Mouse (Mus musculus) midbrain, embryonic 11.5 days (tissue): ENCODE results near the gene Eml3. TPM values are rescaled to one million over a fixed set of nuclear protein-coding genes. Genes with fewer than 3 reads are reported as not detected.

ENCODE experiments used
- ATAC-seq: fragments of 200-750 bp; cut with Nextera tagmentation; 2 replicates; pipeline ENCODE4 v1.8.0; 2017; ENCODE audit warnings: moderate TSS enrichment, moderate library complexity; ENCODE audit not compliant: low FRiP score
- DNase-seq: peaks from one replicate; pipeline ENCODE4 v3.0.0; 2015; ENCODE audit warnings: low spot score; ENCODE audit errors: missing footprints
- H3K27ac ChIP-seq: fragments of 300-500 bp; sonication (generic); 2 replicates; pipeline ENCODE4 v1.5.1; 2014; ENCODE audit warnings: low read depth, low read length
- H3K27me3 ChIP-seq: fragments of 300-500 bp; sonication (generic); 2 replicates; pipeline ENCODE4 v1.6.1; 2014; ENCODE audit warnings: mild to moderate bottlenecking, low read length, moderate library complexity, mixed read lengths; ENCODE audit not compliant: control insufficient read depth, insufficient read depth
- H3K36me3 ChIP-seq: fragments of 300-500 bp; sonication (generic); 2 replicates; pipeline ENCODE4 v1.6.1; 2014; ENCODE audit warnings: mild to moderate bottlenecking, low read length, moderate library complexity, mixed read lengths; ENCODE audit not compliant: control insufficient read depth, insufficient read depth
- H3K4me1 ChIP-seq: fragments of 300-500 bp; sonication (generic); 2 replicates; pipeline ENCODE4 v1.6.1; 2014; ENCODE audit warnings: low read length; ENCODE audit not compliant: control insufficient read depth, insufficient read depth
- H3K4me2 ChIP-seq: fragments of 300-500 bp; sonication (generic); 2 replicates; pipeline ENCODE4 v1.6.1; 2014; ENCODE audit warnings: mild to moderate bottlenecking, moderate library complexity
- H3K4me3 ChIP-seq: fragments of 300-500 bp; sonication (generic); 2 replicates; pipeline ENCODE4 v1.5.1; 2014; ENCODE audit warnings: low read depth, low read length
- H3K9ac ChIP-seq: fragments of 300-500 bp; sonication (generic); 2 replicates; pipeline ENCODE4 v1.6.1; 2014; ENCODE audit warnings: low read length
- H3K9me3 ChIP-seq: fragments of 300-500 bp; sonication (generic); 2 replicates; pipeline ENCODE4 v1.6.1; 2016; ENCODE audit warnings: low read length; ENCODE audit not compliant: control insufficient read depth
- WGBS: fragments of 180-500 bp; shearing (Covaris S2); extraction: QIAGEN DNeasy Blood & Tissue Kit; methylation state at CpG from one replicate; pipeline ENCODE4 v1.1.7; 2014; 5-methylcytosine and 5-hydroxymethylcytosine counted together
- polyA plus RNA-seq: library from polyadenylated mRNA; unstranded; fragments of >200 nt; fragmentation: Nextera tagmentation; extraction: Ambion mirVana; gene quantifications from 2 replicates; pipeline ENCODE4 v1.2.1, GENCODE M21; 2014

Eml3 gene
- 5.8 and 8.2 TPM in 2 replicates for polyA plus RNA-seq

GRCm38 (mm10) chr19:8929224-8930088, at the start of gene Eml3, which contains the start of gene Rom1:
Eml3 (plus strand) TSS chr19:8929552.
Rom1 (minus strand) TSS chr19:8929356.
- peak within 1 kb of the TSS; percentile 81 for H3K4me2 ChIP-seq
- H3K27ac ChIP-seq, result peak within 1 kb of the TSS; percentile 44
- WGBS, result under 1% methylated on average over 66 of the region's 74 CpGs
- peaks cover 13% of the 10 kb centered on the region for H3K4me1 ChIP-seq
- DNase-seq (peak; percentile 97), ATAC-seq (peak; percentile 81)
- H3K4me3 ChIP-seq, result peak within 1 kb of the TSS; percentile 66
- peak within 1 kb of the TSS; percentile 79 for H3K9ac ChIP-seq
- no peaks in the 10 kb centered on the region for H3K9me3 ChIP-seq
- H3K27me3 ChIP-seq, result no peaks in the 10 kb centered on the region
- H3K36me3 ChIP-seq, result no peaks in the 10 kb centered on the region; the same call in 1 of the 2 replicates

- Histone ChIP-seq H3K27ac (peak within 1 kb of the TSS; percentile 56), H3K4me3 (peak within 1 kb of the TSS; percentile 73), H3K36me3 (no peaks in the 10 kb centered on the region), H3K9me3 (no peaks in the 10 kb centered on the region), H3K27me3 (no peaks in the 10 kb centered on the region), H3K4me2 (peak within 1 kb of the TSS; percentile 87), H3K4me1 (peaks cover 7% of the 10 kb centered on the region; the same call in 1 of the 2 replicates), H3K9ac (peak within 1 kb of the TSS; percentile 87)
- peak; percentile 97 for DNase-seq
- under 1% methylated on average over 42 of the region's 42 CpGs for WGBS
- peak; percentile 98 for ATAC-seq
These were observed 48.9 kb upstream of the Eml3 start, which contains the start of gene Uqcc3 for GRCm38 (mm10) chr19:8880311-8881033. Uqcc3 (minus strand) TSS chr19:8880923.

- H3K4me2 ChIP-seq, result peak overlapping the region; percentile 87
- H3K27me3 ChIP-seq, result no peaks in the 10 kb centered on the region
- H3K9me3 ChIP-seq, result no peaks in the 10 kb centered on the region
- peak; percentile 42 for ATAC-seq
- no peaks in the 10 kb centered on the region for H3K36me3 ChIP-seq
- no peak for DNase-seq
- H3K27ac ChIP-seq, result peak overlapping the region; percentile 56; the same call in 1 of the 2 replicates
- WGBS, result 13% methylated on average over 3 of the region's 3 CpGs
- H3K9ac ChIP-seq, result peak overlapping the region; percentile 87
- H3K4me3 ChIP-seq, result peak overlapping the region; percentile 73
- H3K4me1 ChIP-seq, result peaks cover 7% of the 10 kb centered on the region; the same call in 1 of the 2 replicates
These were observed 48.3 kb upstream of the Eml3 start for GRCm38 (mm10) chr19:8881034-8881392.

- Histone ChIP-seq H3K9ac (no peak within 1 kb of the TSS), H3K36me3 (no peaks in the 10 kb centered on the region), H3K27ac (no peak within 1 kb of the TSS), H3K4me2 (no peak within 1 kb of the TSS), H3K4me1 (peaks cover 14% of the 10 kb centered on the region), H3K27me3 (no peaks in the 10 kb centered on the region), H3K9me3 (no peaks in the 10 kb centered on the region), H3K4me3 (no peak within 1 kb of the TSS)
- no peak for DNase-seq
- no peak for ATAC-seq
- WGBS, result 64% methylated on average over 3 of the region's 3 CpGs
These were observed 45.7 kb upstream of the Eml3 start, which contains the start of the genes Lbhd1 and Gm49403 for GRCm38 (mm10) chr19:8883616-8884015. Lbhd1 (plus strand) TSS chr19:8883732. Gm49403 (plus strand) TSS chr19:8883930.

- Histone ChIP-seq H3K4me2 (peak overlapping the region; percentile 88), H3K27me3 (no peaks in the 10 kb centered on the region), H3K27ac (peak overlapping the region; percentile 25; the same call in 1 of the 2 replicates), H3K4me1 (peaks cover 10% of the 10 kb centered on the region), H3K36me3 (peaks cover 2% of the 10 kb centered on the region; the same call in 1 of the 2 replicates), H3K9me3 (no peaks in the 10 kb centered on the region), H3K9ac (no peak overlapping the region; the same call in 1 of the 2 replicates), H3K4me3 (no peak overlapping the region; the same call in 1 of the 2 replicates)
- ATAC-seq (no peak), DNase-seq (no peak)
- 43% methylated on average over 1 of the region's 1 CpGs for WGBS
These were observed 42.3 kb upstream of the Eml3 start for GRCm38 (mm10) chr19:8886916-8887584.

GRCm38 (mm10) chr19:8887585-8888463, 41.5 kb upstream of the Eml3 start:
- Histone ChIP-seq H3K36me3 (peaks cover 2% of the 10 kb centered on the region; the same call in 1 of the 2 replicates), H3K27me3 (no peaks in the 10 kb centered on the region), H3K4me3 (peak overlapping the region; percentile 59), H3K9me3 (no peaks in the 10 kb centered on the region), H3K27ac (peak overlapping the region; percentile 37; the same call in 1 of the 2 replicates), H3K9ac (peak overlapping the region; percentile 93), H3K4me2 (peak overlapping the region; percentile 88), H3K4me1 (peaks cover 10% of the 10 kb centered on the region)
- DNase-seq (peak; percentile 90), ATAC-seq (no peak)
- 13% methylated on average over 19 of the region's 19 CpGs for WGBS

GRCm38 (mm10) chr19:8888511-8889385, 40.6 kb upstream of the Eml3 start, which contains the start of the genes 1810009A15Rik and Gm49416:
1810009A15Rik (plus strand) TSS chr19:8888853.
Gm49416 (plus strand) TSS chr19:8888926.
- DNase-seq, result peak; percentile 99
- Histone ChIP-seq H3K27me3 (no peaks in the 10 kb centered on the region), H3K4me2 (peak within 1 kb of the TSS; percentile 88), H3K9me3 (no peaks in the 10 kb centered on the region), H3K4me3 (peak within 1 kb of the TSS; percentile 59), H3K36me3 (peaks cover 2% of the 10 kb centered on the region; the same call in 1 of the 2 replicates), H3K27ac (peak within 1 kb of the TSS; percentile 74), H3K9ac (peak within 1 kb of the TSS; percentile 93), H3K4me1 (peaks cover 13% of the 10 kb centered on the region)
- ATAC-seq, result peak; percentile 94
- WGBS, result under 1% methylated on average over 58 of the region's 58 CpGs
